Mouse (Mus musculus) midbrain, embryonic 15.5 days (tissue): ENCODE measurements around the gene Ackr4. TPM values are rescaled to one million over a fixed set of nuclear protein-coding genes. Genes with fewer than 3 reads are reported as not detected.

ENCODE experiments used
- ATAC-seq: fragments of 200-750 bp; cut with Nextera tagmentation; replicated peaks from 2 replicates; pipeline ENCODE4 v1.8.0; 2017; ENCODE audit warnings: moderate TSS enrichment
- H3K27ac ChIP-seq: fragments of 300-500 bp; sonication (generic); 2 replicates; pipeline ENCODE4 v1.5.1; 2015; ENCODE audit warnings: mild to moderate bottlenecking, inconsistent platforms
- H3K27me3 ChIP-seq: fragments of 300-500 bp; sonication (generic); replicated peaks from 2 replicates; pipeline ENCODE4 v1.6.1; 2015; ENCODE audit warnings: inconsistent platforms
- H3K36me3 ChIP-seq: fragments of 300-500 bp; sonication (generic); replicated peaks from 2 replicates; pipeline ENCODE4 v1.6.1; 2015; ENCODE audit warnings: inconsistent platforms
- H3K4me1 ChIP-seq: fragments of 300-500 bp; sonication (generic); 2 replicates; pipeline ENCODE4 v1.6.1; 2015; ENCODE audit warnings: inconsistent platforms
- H3K4me2 ChIP-seq: fragments of 300-500 bp; sonication (generic); 2 replicates; pipeline ENCODE4 v1.6.1; 2015; ENCODE audit warnings: inconsistent platforms, mild to moderate bottlenecking, moderate library complexity
- H3K4me3 ChIP-seq: fragments of 300-500 bp; sonication (generic); 2 replicates; pipeline ENCODE4 v1.5.1; 2015; ENCODE audit warnings: mild to moderate bottlenecking, inconsistent platforms
- H3K9ac ChIP-seq: fragments of 300-500 bp; sonication (generic); 2 replicates; pipeline ENCODE4 v1.6.1; 2015; ENCODE audit warnings: mild to moderate bottlenecking, inconsistent platforms
- H3K9me3 ChIP-seq: fragments of 300-500 bp; sonication (generic); 2 replicates; pipeline ENCODE4 v1.6.1; 2016; ENCODE audit warnings: inconsistent platforms
- WGBS: fragments of 180-500 bp; shearing (Covaris S2); methylation state at CpG from one replicate; pipeline ENCODE4 v1.1.7; 2015; ENCODE audit warnings: mixed read lengths; 5-methylcytosine and 5-hydroxymethylcytosine counted together
- polyA plus RNA-seq: library from polyadenylated mRNA; unstranded; fragments of >200 nt; fragmentation: Nextera tagmentation; extraction: Ambion mirVana; gene quantifications from 2 replicates; pipeline ENCODE4 v1.2.1, GENCODE M21; 2015

The Ackr4 gene
- polyA plus RNA-seq, 1 experiment from 2014 or later = 0.80 TPM

GRCm38 (mm10) chr9:104035261-104036015, 91.3 kb downstream of the Ackr4 start:
- no peak overlapping the region for H3K4me3 ChIP-seq
- H3K9ac ChIP-seq = no peak overlapping the region
- WGBS = 46% methylated on average over 24 of the region's 24 CpGs
- no peak for ATAC-seq
- H3K27ac ChIP-seq = no peak overlapping the region
- H3K4me1 ChIP-seq = no peaks in the 10 kb centered on the region
- H3K9me3 ChIP-seq = no peaks in the 10 kb centered on the region
- no peaks in the 10 kb centered on the region for H3K27me3 ChIP-seq
- H3K36me3 ChIP-seq = no peaks in the 10 kb centered on the region
- H3K4me2 ChIP-seq = no peak overlapping the region

- Histone ChIP-seq H3K9ac (no peak overlapping the region), H3K4me2 (no peak overlapping the region), H3K4me3 (no peak overlapping the region), H3K4me1 (no peaks in the 10 kb centered on the region), H3K27ac (no peak overlapping the region), H3K36me3 (no peaks in the 10 kb centered on the region), H3K9me3 (no peaks in the 10 kb centered on the region), H3K27me3 (no peaks in the 10 kb centered on the region)
- 66% methylated on average over 6 of the region's 6 CpGs for WGBS
- ATAC-seq = no peak
Measured at GRCm38 (mm10) chr9:104034718-104035117, 92.0 kb downstream of the Ackr4 start.

GRCm38 (mm10) chr9:104034231-104034630, 92.5 kb downstream of the Ackr4 start:
- no peaks in the 10 kb centered on the region for H3K36me3 ChIP-seq
- WGBS = 81% methylated on average over 8 of the region's 8 CpGs
- no peak overlapping the region for H3K4me3 ChIP-seq
- H3K9ac ChIP-seq = no peak overlapping the region
- no peaks in the 10 kb centered on the region for H3K27me3 ChIP-seq
- H3K4me1 ChIP-seq = no peaks in the 10 kb centered on the region
- no peak overlapping the region for H3K4me2 ChIP-seq
- no peak for ATAC-seq
- no peaks in the 10 kb centered on the region for H3K9me3 ChIP-seq
- no peak overlapping the region for H3K27ac ChIP-seq

Other genes with a start within 250 kb of the Ackr4 start
- 3.3 TPM in 2 replicates for gene Nphp3, start 124.4 kb downstream of the Ackr4 start, polyA plus RNA-seq
- not detected in 2 replicates for gene Gm28305, start 86.3 kb downstream of the Ackr4 start, polyA plus RNA-seq
- 69.6 TPM in 2 replicates for gene Uba5, start 63.8 kb downstream of the Ackr4 start, polyA plus RNA-seq
- gene Acad11, start 63.6 kb downstream of the Ackr4 start, polyA plus RNA-seq = 6.8 and 7.3 TPM in 2 replicates
- 19.3 and 20.5 TPM in 2 replicates for gene Dnajc13, start 136.0 kb upstream of the Ackr4 start, polyA plus RNA-seq
- 0.40 and 0.45 TPM in 2 replicates for gene Acpp, start 210.8 kb upstream of the Ackr4 start, polyA plus RNA-seq